Mouse (Mus musculus): ENCODE results near the gene Gm21974.
"Not testable (repeated sequence)": the region's sequence is repeated elsewhere in the genome, so short reads cannot be mapped to it uniquely, and the experiment has no call there.

Gm21974 gene

DNA sequence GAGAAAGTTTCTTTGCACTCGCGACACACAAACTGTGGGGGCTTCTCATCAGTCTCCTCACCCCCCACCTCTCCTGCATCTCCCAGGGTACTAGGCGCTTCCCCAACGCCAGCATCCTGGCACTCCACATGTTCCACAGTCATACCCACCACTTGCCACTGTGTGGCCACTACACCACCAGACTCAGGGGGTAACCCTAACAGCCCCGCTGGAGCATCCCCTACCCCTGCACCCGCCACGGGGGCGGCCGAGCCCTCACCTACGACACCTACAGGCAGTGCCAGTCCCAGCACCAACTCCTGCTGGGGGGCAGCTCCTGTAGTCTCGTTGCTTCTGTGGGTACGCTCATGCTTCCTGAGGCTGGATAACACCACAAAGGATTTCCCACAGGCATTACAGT is 28.8 kb downstream of the Gm21974 start:
- no peaks in the 10 kb centered on the region for H3K9me3 ChIP-seq (ENCODE audit: low read length)
- peaks cover 17% of the 10 kb centered on the region for H3K27me3 ChIP-seq (ENCODE audit: insufficient read depth, low read length)
- H3K36me3 ChIP-seq (ENCODE audit: insufficient read depth, low read length), result peaks cover 41% of the 10 kb centered on the region
- H3K4me3 ChIP-seq (replicated peaks; ENCODE audit: low read length), result peak overlapping the region; percentile 68
- H3K4me1 ChIP-seq (replicated peaks; ENCODE audit: low read depth, low read length), result peaks cover 48% of the 10 kb centered on the region
- TF ChIP-seq NANOG (IDR thresholded peaks at IDR 0.05; ENCODE audit: borderline replicate concordance, low read length), result no peak
- no peak for TF ChIP-seq POU5F1 (IDR thresholded peaks at IDR 0.05; ENCODE audit: borderline replicate concordance, low read length)
- no peak for TF ChIP-seq CTCF (conservative IDR thresholded peaks at IDR 0.05; ENCODE audit: low read length)

- Histone ChIP-seq H3K27me3 (ENCODE audit: insufficient read depth, low read length) (no peaks in the 10 kb centered on the region), H3K36me3 (ENCODE audit: insufficient read depth, low read length) (no peaks in the 10 kb centered on the region), H3K4me1 (replicated peaks; ENCODE audit: low read depth, low read length) (peaks cover 29% of the 10 kb centered on the region), H3K9me3 (ENCODE audit: low read length) (no peaks in the 10 kb centered on the region), H3K4me3 (replicated peaks; ENCODE audit: low read length) (no peak overlapping the region)
- TF ChIP-seq CTCF (conservative IDR thresholded peaks at IDR 0.05; ENCODE audit: low read length), result no peak
- no peak for TF ChIP-seq NANOG (IDR thresholded peaks at IDR 0.05; ENCODE audit: borderline replicate concordance, low read length)
- TF ChIP-seq POU5F1 (IDR thresholded peaks at IDR 0.05; ENCODE audit: borderline replicate concordance, low read length), result no peak
Measured at GRCm38 (mm10) chr7:127858258-127858657, 37.0 kb downstream of the Gm21974 start.

DNA sequence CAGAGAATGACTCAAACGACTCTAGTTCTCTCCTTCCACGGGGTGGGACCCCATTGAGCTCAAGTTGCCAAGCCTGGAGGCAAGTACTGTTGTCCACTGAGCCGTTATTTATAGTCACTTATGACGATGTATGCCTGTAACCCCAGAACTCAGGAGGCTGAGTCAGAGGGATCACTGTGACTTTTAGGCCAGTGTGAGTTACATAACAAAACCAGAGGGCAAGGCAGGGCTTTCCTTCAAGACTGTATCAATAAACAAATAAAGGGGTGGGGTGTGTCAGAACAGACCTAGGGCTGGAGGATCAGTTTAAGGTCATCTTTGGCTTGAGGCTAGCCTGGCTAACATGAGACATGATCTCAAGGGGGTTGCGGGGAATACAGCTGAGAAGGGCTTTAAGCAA is 44.3 kb downstream of the Gm21974 start:
- Histone ChIP-seq H3K4me1 (replicated peaks; ENCODE audit: low read depth, low read length) (peaks cover 40% of the 10 kb centered on the region), H3K27me3 (ENCODE audit: insufficient read depth, low read length) (no peaks in the 10 kb centered on the region), H3K36me3 (ENCODE audit: insufficient read depth, low read length) (peaks cover 25% of the 10 kb centered on the region)

DNA sequence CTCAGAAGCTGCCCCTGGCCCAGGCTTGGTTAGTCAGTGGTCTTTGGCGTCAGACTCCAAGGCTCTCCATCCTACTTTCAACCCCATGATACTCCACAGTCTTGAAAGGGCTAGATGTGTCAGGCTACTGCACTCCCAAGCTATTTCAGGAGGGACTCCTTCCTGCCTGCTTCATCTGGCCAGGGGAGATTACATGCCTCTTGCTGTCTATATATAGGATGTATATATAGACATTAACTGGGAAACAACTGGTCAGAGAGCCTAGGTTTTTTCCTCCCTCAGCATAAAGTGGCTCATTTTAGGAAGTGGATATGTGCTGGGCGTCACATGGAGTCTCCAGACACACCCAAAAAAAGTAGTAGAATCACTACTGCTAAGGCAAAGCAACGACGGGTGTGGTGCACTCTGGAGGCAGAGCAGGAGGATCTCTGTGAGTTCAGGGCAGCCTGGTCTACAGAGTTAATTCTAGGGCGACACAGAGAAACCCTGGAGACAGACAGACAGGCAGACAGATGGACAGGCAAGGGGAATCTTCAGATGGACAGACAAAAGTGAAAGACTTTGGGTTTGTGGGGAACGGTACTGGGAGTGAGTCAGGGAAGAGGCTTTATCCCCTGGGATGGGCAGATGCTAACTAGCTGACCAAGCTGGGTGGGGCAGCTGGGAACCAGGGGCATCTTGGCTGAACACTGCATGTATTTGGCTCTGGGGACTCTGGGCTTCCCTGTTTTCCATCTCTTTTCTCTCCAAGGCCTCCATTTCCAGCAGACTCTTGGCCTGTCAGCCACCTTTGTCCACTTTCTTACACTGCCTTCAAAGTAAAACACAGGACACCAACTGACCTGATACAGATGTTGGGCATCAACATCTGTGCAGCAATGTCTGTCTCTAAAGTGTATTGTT is 45.0 kb downstream of the Gm21974 start:
- no peaks in the 10 kb centered on the region for H3K27me3 ChIP-seq (ENCODE audit: insufficient read depth, low read length)
- peaks cover 43% of the 10 kb centered on the region for H3K4me1 ChIP-seq (replicated peaks; ENCODE audit: low read depth, low read length)
- H3K9me3 ChIP-seq (ENCODE audit: low read length), result no peaks in the 10 kb centered on the region
- peaks cover 27% of the 10 kb centered on the region for H3K36me3 ChIP-seq (ENCODE audit: insufficient read depth, low read length)
- H3K4me3 ChIP-seq (replicated peaks; ENCODE audit: low read length), result no peak overlapping the region
- TF ChIP-seq CTCF (conservative IDR thresholded peaks at IDR 0.05; ENCODE audit: low read length) (no peak), NANOG (IDR thresholded peaks at IDR 0.05; ENCODE audit: borderline replicate concordance, low read length) (no peak), POU5F1 (IDR thresholded peaks at IDR 0.05; ENCODE audit: borderline replicate concordance, low read length) (no peak)

More for the DNA sequence above, 44.3 kb downstream of the Gm21974 start:
- no peaks in the 10 kb centered on the region for H3K9me3 ChIP-seq (ENCODE audit: low read length)
- no peak overlapping the region for H3K4me3 ChIP-seq (replicated peaks; ENCODE audit: low read length)
- no peak for TF ChIP-seq CTCF (conservative IDR thresholded peaks at IDR 0.05; ENCODE audit: low read length)
- TF ChIP-seq NANOG (IDR thresholded peaks at IDR 0.05; ENCODE audit: borderline replicate concordance, low read length), result no peak
- TF ChIP-seq POU5F1 (IDR thresholded peaks at IDR 0.05; ENCODE audit: borderline replicate concordance, low read length), result no peak

GRCm38 (mm10) chr7:127842001-127842718 is 53.1 kb downstream of the Gm21974 start:
- peaks cover 30% of the 10 kb centered on the region for H3K36me3 ChIP-seq (ENCODE audit: insufficient read depth, low read length)
- peaks cover 3% of the 10 kb centered on the region; the same call in 1 of the 2 replicates for H3K27me3 ChIP-seq (ENCODE audit: insufficient read depth, low read length)
- TF ChIP-seq CTCF (conservative IDR thresholded peaks at IDR 0.05; ENCODE audit: low read length) (no peak), POU5F1 (IDR thresholded peaks at IDR 0.05; ENCODE audit: borderline replicate concordance, low read length) (no peak), NANOG (IDR thresholded peaks at IDR 0.05; ENCODE audit: borderline replicate concordance, low read length) (no peak)
- no peaks in the 10 kb centered on the region for H3K9me3 ChIP-seq (ENCODE audit: low read length)
- H3K4me3 ChIP-seq (replicated peaks; ENCODE audit: low read length), result peak overlapping the region; percentile 93
- peaks cover 27% of the 10 kb centered on the region for H3K4me1 ChIP-seq (replicated peaks; ENCODE audit: low read depth, low read length)

DNA sequence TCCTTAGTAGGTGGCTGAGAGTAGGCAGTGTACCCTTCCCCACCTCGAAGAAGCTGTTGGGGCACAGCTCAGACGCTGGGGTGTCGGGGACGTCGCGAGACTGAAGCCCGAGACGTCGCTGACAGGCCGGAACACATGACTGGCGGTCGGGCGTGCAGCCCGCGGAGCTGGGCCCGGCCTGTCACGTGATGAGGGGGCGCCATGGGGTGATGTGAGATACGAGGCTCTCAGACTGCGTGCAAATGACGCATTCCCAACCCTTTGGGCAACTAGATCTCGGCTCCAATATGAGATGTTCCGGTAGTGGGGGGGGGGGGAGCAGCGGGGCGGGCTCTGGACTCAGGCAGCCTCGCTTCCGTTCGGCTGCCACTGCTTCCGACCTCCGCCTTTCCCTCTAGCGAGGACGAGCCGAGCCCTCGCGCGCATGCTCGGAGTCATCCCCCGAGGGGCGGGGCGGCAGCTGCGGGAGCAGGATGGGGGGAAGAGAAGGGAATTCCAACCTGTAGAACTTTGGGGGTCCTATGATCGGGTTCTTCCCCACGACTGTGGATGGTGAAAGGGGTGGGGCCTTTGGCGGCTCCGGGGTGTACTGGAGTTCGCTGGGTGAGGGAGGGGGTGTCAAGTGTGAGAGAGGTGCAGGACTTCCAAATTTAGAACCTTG is 53.8 kb downstream of the Gm21974 start:
- H3K27me3 ChIP-seq (ENCODE audit: insufficient read depth, low read length), result peaks cover 3% of the 10 kb centered on the region; the same call in 1 of the 2 replicates
- H3K4me3 ChIP-seq (replicated peaks; ENCODE audit: low read length), result peak overlapping the region; percentile 93
- TF ChIP-seq NANOG (IDR thresholded peaks at IDR 0.05; ENCODE audit: borderline replicate concordance, low read length) (no peak), POU5F1 (IDR thresholded peaks at IDR 0.05; ENCODE audit: borderline replicate concordance, low read length) (no peak), CTCF (conservative IDR thresholded peaks at IDR 0.05; ENCODE audit: low read length) (no peak)
- H3K4me1 ChIP-seq (replicated peaks; ENCODE audit: low read depth, low read length), result peaks cover 23% of the 10 kb centered on the region
- no peaks in the 10 kb centered on the region for H3K9me3 ChIP-seq (ENCODE audit: low read length)
- H3K36me3 ChIP-seq (ENCODE audit: insufficient read depth, low read length), result peaks cover 23% of the 10 kb centered on the region

DNA sequence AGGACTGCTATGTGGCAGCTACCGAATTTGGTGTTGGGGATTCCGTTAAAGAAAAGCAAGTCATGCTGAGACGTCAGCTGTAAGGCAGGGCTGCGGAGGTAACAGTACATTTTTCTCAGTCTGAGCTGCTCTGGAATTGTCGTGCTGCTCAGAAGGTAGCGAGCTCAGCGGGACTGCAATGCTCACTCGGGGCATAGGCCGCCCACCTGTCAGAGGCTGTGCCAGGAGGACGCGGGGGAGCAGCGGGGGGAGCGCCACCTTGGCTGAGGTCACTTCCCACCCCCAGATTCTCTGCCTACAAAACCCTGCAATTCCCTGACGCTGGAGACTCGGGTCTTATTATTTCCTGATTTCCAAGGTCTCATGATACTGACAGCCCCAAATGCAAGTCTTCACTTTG is 54.4 kb downstream of the Gm21974 start:
- TF ChIP-seq NANOG (IDR thresholded peaks at IDR 0.05; ENCODE audit: borderline replicate concordance, low read length) (no peak), POU5F1 (IDR thresholded peaks at IDR 0.05; ENCODE audit: borderline replicate concordance, low read length) (no peak), CTCF (conservative IDR thresholded peaks at IDR 0.05; ENCODE audit: low read length) (no peak)

DNA sequence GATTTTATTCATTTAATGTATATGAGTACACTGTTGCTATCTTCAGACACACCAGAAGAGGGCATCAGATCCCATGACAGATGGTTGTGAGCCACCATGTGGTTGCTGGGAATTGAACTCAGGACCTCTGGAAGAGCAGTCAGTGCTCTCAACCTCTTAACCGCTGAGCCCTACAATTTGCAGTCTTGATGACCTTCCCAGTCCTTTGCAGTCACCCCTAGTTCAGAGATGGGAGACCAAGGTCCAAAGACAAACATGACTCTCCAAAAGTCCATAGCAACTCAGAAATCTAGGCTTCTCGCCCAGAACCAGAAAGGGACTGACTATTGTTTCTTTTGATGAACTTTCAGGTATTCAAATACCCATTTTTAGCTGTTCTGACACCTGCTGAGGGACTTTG is 55.2 kb downstream of the Gm21974 start:
- Histone ChIP-seq H3K36me3 (ENCODE audit: insufficient read depth, low read length) (peaks cover 16% of the 10 kb centered on the region), H3K4me1 (replicated peaks; ENCODE audit: low read depth, low read length) (peaks cover 15% of the 10 kb centered on the region)
- H3K9me3 ChIP-seq (ENCODE audit: low read length); H3K4me3 ChIP-seq (replicated peaks; ENCODE audit: low read length); H3K27me3 ChIP-seq (ENCODE audit: insufficient read depth, low read length): not testable (repeated sequence)

More for the DNA sequence above, 54.4 kb downstream of the Gm21974 start:
- Histone ChIP-seq H3K4me3 (replicated peaks; ENCODE audit: low read length) (peak overlapping the region; percentile 93), H3K36me3 (ENCODE audit: insufficient read depth, low read length) (peaks cover 18% of the 10 kb centered on the region), H3K9me3 (ENCODE audit: low read length) (no peaks in the 10 kb centered on the region), H3K27me3 (ENCODE audit: insufficient read depth, low read length) (peaks cover 3% of the 10 kb centered on the region; the same call in 1 of the 2 replicates), H3K4me1 (replicated peaks; ENCODE audit: low read depth, low read length) (peaks cover 17% of the 10 kb centered on the region)

All from E14TG2a.4 (cell line).